Mouse (Mus musculus): Measurements from ENCODE around the gene Dpp8.
"Not testable (repeated sequence)": the region's sequence is repeated elsewhere in the genome, so short reads cannot be mapped to it uniquely, and the experiment has no call there.

Gene Dpp8

DNA sequence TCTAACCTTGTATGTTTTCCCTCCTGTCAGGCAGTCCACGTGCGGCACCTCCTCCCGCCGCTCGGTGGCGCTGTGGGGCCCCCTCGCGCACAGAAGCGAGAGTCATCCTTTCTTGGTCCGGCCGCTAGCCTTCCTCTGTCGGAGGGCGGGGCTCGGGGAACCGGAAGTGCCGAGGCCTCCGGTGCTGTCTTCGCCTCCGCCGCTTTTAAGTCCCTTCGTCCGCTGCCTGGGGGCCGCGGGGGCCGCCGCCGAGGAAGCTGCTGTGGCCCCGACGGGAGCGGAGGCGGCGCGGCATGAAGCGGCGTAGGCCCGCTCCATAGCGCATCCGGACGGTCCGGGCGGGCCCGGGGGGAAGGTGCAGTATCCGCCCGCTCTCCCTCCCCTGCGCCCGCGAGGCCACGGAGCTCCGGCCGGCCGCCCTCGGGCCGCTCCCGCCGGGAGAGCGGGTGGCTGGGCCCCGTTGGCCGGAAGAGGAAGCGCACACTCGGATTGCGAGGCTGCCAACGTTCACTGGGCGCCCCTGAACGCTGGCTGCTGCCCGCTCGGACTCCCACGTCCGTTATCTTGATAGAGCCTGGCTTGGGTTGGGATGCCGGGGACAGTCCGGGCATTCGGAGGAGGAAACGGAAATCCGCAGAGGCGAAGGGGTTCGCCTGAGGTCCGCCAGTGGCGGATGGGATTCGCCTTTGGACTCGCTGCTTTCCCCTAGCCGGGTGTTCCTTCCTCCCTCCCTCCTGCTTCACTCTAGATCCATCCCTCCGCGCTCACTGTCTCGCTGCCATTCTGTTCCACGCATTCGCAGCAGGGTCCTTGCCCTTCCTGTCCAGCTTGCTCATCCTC lies at the start of gene Dpp8:
Gene Dpp8 (plus strand): TSS at position 146 of the 840 bp plus-strand sequence.
- peak; percentile 92 for DNase-seq

DNA sequence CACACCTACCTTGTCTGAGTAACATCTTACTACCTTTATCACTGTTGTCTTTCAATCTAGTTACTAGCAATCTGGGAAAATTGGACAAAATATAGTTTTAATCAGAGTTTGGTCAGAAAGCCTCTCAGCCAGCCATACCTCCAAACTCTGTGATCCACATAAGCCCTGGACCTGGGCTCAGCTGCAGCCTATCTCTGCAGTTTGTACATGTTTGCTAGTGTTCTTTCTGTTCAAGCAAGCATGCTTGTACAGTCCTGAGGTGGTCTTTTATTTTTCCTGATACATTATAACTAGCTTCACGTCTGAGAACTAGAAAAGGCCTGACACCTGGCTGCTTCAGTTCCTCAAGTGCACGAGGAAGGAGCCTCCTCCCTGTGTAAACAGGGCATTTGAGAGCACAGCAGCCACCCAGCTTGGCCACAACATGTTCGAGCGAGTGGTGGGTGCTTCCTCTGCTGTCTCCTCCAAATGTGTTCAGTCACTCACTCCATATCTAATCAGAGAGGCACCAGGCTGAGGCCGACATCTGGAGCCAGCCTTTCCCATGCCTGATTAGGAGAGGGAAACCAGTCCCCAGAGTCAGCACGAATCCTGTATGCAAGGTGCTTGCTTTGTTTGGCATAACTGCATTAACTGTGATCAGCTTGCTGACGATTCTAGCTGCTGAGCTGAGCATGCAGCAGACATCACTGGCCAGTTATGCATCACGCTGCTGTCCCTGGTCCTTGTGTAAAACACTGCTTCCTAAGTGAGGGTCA lies 47.0 kb upstream of the Dpp8 start:
- DNase-seq = no peak

DNA sequence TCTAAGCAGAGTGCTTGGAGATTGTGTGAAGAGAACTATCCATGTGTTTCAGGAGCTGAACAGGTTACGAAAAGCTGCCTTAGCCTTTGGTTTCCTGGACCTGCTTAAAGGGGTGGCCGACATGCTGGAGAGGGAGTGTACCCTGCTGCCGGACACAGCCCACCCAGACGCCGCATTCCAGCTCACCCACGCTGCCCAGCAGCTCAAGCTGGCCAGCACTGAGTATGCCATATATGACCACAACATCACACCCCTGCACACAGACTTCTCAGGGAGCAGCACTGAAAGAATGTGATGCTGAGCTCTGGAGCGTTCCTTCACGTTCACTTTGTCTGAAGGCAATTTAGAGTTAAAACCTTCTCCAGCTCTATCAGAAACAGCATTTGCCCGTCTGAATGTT lies 46.4 kb upstream of the Dpp8 start:
- DNase-seq = no peak

DNA sequence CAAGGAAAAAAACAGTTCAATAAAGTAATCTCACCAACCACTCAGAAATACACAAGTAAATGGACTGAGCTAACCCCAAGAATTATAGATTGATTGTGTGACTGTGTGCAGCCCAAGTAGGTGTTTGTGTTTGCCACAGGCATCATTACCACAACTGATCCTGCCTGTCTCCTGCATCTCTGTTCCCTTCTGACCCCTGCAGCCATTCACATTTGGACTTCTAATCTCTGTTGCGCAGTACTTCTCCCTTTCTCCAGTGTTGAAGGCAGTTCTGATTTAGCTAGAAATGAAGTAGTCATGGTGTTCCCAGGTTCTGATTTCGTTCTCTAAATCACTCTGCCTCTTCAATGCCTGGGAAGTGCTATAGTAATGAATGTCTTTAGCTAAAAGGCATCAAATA lies 44.6 kb upstream of the Dpp8 start:
- no peak for DNase-seq

DNA sequence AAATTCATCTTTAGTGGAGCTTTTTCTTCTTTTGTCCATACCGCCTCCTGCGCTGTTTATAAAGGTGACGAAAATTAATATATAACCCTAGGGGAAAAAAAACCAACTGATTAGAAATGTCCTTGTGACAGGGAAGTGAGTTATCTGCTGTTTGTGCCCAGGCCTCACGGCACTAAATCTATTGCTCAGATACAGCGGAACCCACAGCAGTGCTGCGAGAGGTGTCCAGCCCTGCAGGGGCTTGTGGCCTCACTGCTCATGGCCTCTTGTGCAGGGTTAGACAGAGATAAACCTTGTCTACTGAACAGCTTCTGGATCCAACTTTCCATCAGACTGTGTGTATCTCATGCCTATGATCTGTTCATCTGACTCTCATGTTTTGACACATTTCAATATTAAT lies 43.8 kb upstream of the Dpp8 start:
- DNase-seq = no peak

DNA sequence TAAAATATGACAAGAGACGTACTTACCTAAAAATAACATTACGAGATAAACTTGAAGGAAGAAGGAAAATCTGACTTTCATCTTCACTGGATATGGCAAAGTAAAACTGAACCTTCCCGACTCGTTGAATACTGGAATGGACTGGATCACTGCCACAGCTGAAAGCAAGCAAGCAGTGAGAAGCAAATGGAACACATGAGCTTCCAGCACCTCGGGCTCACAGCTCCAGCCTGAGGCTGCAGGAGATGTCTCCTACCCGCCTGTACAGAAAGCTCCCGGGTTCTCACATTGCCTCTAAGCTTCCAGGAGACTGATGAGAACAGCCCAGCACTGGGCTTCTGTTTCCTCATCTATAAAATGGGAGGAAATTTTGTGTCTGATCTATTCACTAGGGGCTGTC lies 41.9 kb upstream of the Dpp8 start:
- no peak for DNase-seq

DNA sequence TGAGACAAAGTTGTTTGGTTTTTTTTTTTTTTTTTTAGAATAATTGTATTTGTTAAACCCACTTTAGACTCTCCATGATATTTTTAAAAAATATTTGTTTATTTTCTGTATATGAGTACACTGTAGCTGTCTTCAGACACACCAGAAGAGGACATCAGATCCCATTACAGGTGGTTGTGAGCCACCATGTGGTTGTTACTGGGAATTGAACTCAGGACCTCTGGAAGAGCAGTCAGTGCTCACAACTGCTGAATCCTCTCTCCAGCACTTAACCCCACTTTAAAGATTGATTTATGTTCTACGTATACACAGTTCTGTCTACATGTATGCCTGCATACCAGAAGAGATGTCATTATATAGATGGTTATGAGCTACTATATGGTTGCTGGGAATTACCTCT lies 36.8 kb upstream of the Dpp8 start:
- DNase-seq = not testable (repeated sequence)

DNA sequence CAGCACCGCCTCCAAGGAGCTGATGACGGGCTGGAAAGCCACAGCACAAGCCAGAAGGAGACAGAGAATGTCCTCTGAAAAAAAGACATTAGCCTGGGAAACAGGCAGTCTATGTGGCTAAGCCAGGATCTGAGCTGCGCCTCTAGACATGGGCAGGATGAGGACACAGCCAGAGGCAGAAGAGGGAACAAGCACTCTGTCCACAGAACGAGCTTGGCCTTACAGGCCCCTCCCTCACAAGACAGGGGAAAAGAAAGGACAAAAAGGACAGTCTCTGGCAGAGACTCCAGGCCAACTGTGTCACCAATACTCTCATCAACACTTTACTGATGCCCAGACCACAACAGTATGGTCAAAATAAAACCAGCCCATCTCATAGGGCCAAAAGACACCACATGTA lies 30.7 kb upstream of the Dpp8 start:
- DNase-seq = no peak

DNA sequence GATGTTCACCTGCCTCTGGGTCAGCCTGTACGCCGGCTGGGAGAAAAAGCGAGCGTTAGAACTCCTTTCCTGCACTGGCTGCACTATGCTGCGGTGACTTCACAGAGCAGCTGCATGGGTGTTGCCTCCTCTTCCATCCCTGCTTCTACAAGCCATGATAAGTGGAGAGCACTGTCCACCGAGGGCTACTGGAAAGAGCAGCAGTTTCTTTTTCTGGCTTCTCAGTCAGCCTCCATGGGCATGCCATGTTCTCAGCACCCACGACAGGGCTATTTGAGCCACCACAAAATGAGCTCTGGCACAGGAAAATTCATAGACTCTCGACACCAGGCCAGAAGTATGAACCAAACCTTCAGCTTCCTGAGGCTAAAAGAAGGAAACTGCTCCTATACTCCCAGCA lies 26.5 kb upstream of the Dpp8 start:
- no peak for DNase-seq

DNA sequence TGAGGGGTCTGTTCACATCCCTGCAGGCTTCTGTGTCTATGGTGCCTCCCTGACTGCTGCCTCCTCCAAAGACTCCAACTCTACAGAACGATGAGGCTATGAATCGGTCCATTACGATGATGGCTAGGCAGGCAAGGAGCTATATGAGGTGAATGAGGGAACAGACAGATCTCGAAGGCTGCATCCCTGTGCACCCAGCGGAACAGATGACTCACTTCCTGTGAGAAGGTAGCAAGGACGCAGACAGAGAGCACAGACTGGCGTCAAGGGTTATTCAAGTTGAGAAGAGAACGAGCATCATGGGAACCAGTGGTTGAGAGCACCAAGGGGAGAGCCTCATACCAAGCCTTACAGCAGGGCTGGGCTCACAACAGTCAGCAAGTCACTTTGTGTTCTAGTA lies 21.6 kb upstream of the Dpp8 start:
- no peak for DNase-seq

DNA sequence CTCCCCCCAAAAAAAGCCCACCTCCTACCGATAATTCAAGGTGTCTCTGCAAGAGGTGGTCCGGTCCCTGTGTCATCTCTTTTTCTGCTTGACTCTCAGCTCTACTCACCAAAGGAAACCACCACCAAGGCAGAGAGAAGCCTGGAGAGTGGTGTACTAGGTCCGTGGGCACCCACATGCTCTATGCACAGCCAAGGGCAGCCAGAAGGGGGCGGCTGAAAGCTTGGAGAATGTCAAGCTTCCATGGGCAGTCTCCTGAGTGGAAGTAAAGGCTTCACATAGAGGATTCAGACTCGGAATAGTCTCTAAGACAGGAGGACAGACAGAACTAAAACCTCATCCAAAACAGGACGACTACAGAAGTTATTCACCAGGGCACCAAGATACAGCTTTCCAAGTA lies 20.9 kb upstream of the Dpp8 start:
- DNase-seq = no peak

DNA sequence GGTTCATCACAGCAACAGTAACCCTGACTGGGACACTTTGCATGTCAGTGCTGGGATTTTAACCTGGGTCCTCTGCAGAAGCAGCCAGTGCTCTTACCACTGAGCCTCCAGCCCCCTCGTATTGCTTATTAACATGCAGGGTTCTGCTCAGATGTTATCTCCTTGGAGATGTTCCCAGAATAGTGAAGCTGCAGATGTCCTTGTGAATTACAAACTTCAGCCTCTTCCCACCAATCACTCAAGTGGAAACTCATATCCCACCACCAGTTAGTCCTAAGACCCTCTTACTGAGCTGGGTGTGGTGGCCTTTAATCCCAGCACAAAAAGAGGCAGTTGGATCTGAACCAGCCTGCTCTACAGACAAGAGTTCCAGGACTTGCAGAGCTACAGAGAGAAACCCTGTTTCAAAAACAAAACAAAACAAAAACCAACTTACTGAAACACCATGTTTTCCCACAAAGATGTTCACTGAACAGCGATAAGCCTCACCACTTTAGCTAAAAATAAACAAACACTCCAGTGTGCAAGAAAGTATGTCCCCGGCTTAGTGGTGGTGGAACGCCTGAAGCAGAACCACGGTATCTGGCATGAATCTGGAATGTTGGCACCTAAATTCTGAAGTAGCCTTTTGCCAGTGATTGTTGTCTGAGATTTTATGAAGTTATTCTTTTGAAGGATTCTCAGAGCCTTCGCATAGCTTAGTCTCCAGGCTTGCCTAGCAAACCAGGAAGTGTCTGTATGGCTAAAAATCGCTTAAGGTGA lies 16.6 kb upstream of the Dpp8 start:
- no peak for DNase-seq

DNA sequence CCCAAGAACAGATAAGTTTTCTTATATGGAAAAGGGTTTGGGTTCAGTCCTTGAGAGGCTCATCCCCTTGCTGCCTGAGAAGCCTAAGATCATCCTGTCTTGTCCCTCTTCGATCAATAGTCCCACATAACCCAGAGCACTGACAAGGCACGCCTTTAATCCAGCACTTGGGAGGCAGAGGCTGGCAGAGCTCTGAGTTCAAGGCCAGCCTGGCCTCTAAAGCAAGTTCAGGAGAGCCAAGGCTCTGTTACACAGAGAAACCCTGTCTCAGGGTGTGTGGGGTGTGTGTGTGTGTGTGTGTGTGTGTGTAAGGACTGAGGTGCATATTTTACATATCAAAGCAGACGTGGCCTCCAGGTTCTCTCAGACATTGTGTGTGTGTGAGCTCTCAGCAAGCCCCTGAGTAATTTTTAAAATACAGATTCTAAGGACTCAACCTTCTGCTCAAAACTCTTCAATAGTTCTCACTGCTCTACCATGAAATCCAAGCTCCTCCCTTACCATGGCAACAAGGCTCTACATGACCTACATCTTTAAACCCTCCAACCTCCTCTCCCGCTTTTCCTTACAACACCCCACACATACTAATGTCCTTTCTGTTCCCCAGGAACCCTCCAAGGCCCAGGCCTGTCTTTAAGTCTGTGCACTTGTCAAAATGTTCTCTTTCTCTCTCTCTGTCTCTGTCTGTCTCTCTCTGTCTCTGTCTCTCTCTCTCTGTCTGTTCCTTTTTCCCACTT lies 15.8 kb upstream of the Dpp8 start:
- DNase-seq = no peak

DNA sequence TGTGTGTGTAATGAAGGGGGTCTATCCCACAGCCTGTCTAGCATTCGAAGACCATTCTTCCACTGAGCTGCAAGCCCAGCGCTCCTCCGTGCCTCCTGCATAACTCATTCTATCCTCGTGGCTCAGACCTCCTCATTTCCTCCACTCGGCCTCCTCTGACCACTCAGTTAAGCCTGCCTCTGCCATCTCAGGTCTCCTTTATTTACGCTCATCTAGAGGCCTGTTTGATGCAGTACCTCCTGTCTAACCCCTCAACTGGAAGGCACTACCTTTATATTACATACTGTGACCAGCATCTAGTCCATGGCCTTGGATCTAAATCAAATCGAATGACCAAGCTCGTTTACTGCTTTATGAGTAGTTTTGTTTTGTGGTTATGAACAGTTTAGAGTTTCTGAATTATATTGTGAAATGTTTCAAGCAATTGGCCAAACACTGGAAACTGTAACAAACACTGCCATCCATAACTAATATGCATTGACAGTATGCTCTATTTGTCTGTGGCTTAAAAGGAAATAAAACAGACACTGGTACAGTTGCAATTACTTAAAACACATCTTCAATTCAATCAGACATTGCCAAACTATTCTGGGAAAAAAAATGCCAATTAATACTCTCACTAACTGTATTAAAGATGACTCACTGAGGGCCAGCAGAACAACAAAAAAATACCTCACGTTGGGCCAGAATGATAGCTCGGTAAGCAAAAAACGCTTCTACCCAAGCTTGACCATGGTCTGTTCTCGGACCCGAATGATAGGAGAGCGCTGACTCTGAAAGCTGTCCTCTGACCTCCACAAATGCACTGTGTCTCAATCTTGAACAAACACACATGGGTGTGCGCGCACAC lies 15.0 kb upstream of the Dpp8 start:
- DNase-seq = no peak

DNA sequence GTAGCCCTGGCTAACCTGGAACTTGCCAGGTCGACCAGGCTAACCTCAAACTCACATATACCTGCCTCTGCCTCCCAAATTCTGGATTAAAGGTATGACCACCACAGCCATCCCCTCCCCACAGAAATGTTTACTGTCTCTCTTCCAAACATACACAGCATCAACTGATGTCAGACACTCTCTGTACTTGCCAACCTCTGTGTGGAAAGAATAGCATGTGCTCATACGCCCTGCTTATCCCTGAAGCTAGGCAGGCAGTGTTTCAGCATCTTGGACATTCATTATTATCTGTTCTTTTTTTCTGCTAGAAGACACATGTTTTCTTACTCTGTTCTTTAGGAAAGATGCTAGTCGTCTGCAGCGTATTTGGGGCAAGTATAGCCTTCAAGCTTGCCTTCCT lies 14.3 kb upstream of the Dpp8 start:
- DNase-seq = no peak

DNA sequence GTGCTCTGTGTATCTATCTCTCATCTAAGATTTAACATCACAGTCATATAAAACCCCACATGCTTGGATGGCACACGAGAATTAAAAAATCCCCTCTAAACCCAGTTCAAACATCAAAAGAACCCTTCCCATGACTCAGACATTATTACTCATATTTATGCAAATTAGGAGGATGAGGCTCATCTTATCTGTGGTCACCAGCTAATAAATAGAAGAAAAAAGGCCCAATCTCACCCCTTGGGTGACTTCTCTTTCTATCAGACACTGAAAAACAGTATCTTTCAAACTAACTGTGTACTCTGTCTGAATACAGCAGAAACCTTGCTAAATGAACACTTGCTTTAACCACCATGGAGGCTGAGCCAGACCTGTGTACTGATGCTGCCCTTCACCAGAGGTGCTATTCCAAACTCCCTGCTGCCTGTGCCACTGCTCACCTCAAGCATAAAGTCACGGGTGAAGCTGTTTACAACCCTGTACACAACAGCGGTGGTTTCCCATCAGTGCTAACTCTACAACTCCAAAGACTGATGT lies 13.6 kb upstream of the Dpp8 start:
- DNase-seq = no peak

DNA sequence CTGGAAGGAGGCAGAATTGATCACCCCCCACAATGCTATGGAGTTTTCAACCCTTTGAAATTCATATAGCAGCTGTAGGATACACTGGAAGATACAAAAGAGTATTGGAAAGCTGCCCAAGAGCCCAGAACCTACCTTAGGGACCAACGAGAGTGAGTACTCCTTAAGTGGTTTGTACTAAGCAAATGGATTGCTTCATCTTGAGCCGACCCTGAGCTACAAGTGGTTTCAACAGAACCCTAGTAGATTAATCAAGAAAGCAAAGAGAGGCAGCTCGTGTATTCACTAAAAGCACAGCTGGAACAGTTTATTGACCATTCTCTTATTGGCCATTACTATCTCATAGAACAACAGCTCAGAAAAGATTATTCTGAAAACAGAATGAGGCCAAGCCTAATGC lies 13.1 kb upstream of the Dpp8 start:
- no peak for DNase-seq

DNA sequence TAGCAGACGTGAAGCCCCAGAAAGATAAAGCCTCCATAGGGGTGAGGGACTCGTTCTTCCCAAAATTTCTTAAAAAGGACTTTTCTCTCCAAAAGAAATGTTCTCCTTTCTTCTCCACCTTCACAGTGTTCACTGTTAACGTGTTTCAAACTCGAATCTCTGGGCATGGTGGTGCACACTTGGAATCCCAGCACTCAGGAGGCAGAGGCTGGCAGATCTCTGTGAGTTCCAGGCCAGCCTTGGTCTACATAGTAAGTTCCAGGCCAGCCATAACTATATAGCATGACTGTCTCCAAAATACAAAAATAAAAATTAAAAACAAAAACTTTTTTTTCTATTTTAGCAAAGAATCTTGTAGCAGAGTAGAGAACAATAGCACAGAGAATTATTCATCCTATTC lies 12.1 kb upstream of the Dpp8 start:
- DNase-seq = no peak

DNA sequence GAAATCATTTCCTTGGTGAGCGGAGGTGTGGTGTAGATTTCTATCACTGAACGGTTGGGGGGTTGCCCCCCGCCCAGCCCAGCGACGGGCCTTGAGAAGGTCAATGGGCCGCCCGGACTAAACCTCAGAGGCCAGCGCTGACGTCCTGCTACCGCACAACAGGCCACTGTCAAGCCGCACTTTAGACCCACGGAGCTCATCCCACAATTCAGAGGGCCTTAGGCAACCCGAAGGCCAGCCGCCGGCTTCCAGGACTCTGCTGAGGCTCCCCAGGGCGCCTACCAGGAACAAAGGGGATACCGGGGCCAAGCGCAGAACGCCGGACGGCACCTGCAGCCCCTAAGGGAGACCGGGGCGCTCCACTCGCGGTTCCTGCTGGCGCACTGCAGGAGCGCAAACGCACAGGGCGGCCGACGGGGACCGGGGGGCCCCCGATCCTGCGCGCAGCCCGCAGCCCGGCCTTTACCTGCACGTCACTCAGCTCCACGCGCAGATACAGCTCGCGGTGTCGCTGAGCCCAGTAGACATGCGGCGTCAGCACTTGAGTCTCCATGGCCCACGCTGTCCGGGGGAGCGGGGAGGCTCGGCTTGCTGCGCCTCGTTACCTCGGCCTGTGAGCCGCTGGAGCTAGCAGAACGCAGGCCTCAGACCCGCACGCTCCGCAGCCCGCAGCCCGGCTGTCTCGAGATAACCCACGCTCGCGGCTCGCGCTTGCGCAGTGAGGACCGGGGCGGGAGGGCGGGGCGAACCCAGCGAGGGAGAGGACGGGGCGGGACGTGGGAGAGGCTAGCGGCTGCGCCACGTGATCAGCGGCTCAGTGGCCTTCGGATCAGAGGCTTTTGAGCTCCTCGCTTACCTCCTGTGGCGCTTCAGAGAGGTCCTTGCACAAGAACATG lies 11.0 kb upstream of the Dpp8 start, which contains the start of gene Hacd3:
Gene Hacd3 (minus strand): TSS at position 703 of the 896 bp plus-strand sequence.
- DNase-seq = peak; percentile 91

DNA sequence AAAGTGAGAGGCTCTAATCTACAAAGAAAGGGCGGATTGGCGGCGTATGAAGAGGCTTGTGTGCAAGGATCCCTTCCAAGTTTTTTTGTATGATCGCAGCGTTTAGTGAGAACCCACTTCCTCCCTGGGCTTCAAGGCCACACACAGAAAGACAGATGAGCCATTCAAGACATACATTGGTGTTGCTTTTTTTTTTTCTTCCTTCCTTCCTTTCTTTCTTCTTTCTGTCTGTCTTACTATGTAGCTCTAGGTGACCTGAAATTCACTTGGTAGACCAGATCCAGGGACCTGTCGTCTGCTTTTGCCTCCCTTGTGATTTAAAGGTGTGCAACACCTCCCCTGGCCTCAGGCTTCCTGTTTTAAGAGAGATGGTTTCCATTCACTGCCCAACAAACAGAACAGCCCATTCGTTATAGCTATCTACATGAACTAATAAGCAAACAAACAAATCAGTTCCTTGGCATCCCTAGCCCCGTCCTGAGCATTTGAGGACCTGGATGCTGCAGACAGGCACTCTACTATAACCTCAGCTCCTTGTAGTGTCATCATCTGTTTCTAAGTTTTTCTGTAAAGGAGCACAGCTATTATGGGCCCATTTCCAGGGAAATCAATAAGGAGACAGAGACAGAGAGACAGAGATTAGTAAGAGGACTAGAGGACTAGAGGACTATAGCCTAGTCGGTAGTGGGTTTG lies 10.2 kb upstream of the Dpp8 start:
- DNase-seq = no peak
